Mouse (Mus musculus) testis, adult 2 months (tissue): ENCODE data around the gene Plcd3. TPM values are rescaled to one million over a fixed set of nuclear protein-coding genes. Genes with fewer than 3 reads are reported as not detected.
A peak's percentile ranks its signal among the peaks of the same experiment; 100 is the strongest.

Source experiments
- H3K27ac ChIP-seq: fragments of 200-500 bp; 2 replicates; pipeline ENCODE4 v1.5.1; 2012; ENCODE audit warnings: low read depth, low read length; ENCODE audit not compliant: control insufficient read depth, insufficient read depth
- H3K27me3 ChIP-seq: fragments of 200-500 bp; 2 replicates; pipeline ENCODE4 v1.6.1; 2012; ENCODE audit warnings: mild to moderate bottlenecking, low read length, moderate library complexity; ENCODE audit not compliant: control insufficient read depth, insufficient read depth
- H3K36me3 ChIP-seq: fragments of 200-500 bp; 2 replicates; pipeline ENCODE4 v1.6.1; 2012; ENCODE audit warnings: mild to moderate bottlenecking, low read length; ENCODE audit not compliant: control insufficient read depth, insufficient read depth
- H3K4me1 ChIP-seq: fragments of 200-500 bp; 2 replicates; pipeline ENCODE4 v1.6.1; 2012; ENCODE audit warnings: low read length; ENCODE audit not compliant: control insufficient read depth, insufficient read depth
- H3K4me3 ChIP-seq: fragments of 200-500 bp; 2 replicates; pipeline ENCODE4 v1.5.1; 2012; ENCODE audit warnings: low read depth, mild to moderate bottlenecking, low read length, moderate library complexity, mixed read lengths; ENCODE audit not compliant: control insufficient read depth
- CTCF ChIP-seq: fragments of 200-500 bp; IDR thresholded peaks from 2 replicates; pipeline ENCODE4 v1.5.1; 2012; ENCODE audit warnings: low read depth, mild to moderate bottlenecking, inconsistent platforms, low read length, moderate library complexity; ENCODE audit not compliant: control insufficient read depth, insufficient read depth, insufficient replicate concordance
- POLR2A ChIP-seq: fragments of 200-500 bp; IDR thresholded peaks from 2 replicates; pipeline ENCODE4 v1.6.1; 2012; ENCODE audit warnings: low read depth, mild to moderate bottlenecking, inconsistent platforms, low read length, moderate library complexity; ENCODE audit not compliant: control insufficient read depth
- polyA plus RNA-seq: library from polyadenylated mRNA; depleted of rRNA; stranded (reverse); fragments of >200 nt; gene quantifications from 2 replicates; pipeline ENCODE4 v1.2.3, GENCODE M21; 2012; rRNA removed

Gene Plcd3
- 4.9 and 5.5 TPM in 2 replicates for polyA plus RNA-seq

- H3K4me3 ChIP-seq = peak within 1 kb of the TSS; percentile 80
- H3K27ac ChIP-seq = peak within 1 kb of the TSS; percentile 71
- H3K4me1 ChIP-seq = peaks cover 23% of the 10 kb centered on the region
- H3K36me3 ChIP-seq = no peaks in the 10 kb centered on the region
- TF ChIP-seq POLR2A (peak; percentile 52; the same call in 1 of the 2 replicates), CTCF (no peak)
- H3K27me3 ChIP-seq = no peaks in the 10 kb centered on the region
These were observed at the start of gene Plcd3, which contains the start of gene Acbd4 for GRCm38 (mm10) chr11:103101481-103101865. Gene Plcd3, minus strand, starts transcription at chr11:103101658. Gene Acbd4, plus strand, starts transcription at chr11:103101682.

- no peak for TF ChIP-seq CTCF
- no peak for TF ChIP-seq POLR2A
- Histone ChIP-seq H3K27ac (no peak overlapping the region), H3K4me3 (no peak overlapping the region), H3K4me1 (peaks cover 4% of the 10 kb centered on the region), H3K27me3 (no peaks in the 10 kb centered on the region), H3K36me3 (no peaks in the 10 kb centered on the region)
These were observed 48.3 kb upstream of the Plcd3 start for GRCm38 (mm10) chr11:103149771-103150170.

- no peaks in the 10 kb centered on the region for H3K27me3 ChIP-seq
- no peak for TF ChIP-seq POLR2A
- TF ChIP-seq CTCF = no peak
- H3K36me3 ChIP-seq = no peaks in the 10 kb centered on the region
- peaks cover 7% of the 10 kb centered on the region for H3K4me1 ChIP-seq
- no peak overlapping the region for H3K4me3 ChIP-seq
- no peak overlapping the region for H3K27ac ChIP-seq
These were observed 46.3 kb upstream of the Plcd3 start for GRCm38 (mm10) chr11:103147766-103148165.

- no peak for TF ChIP-seq CTCF
- TF ChIP-seq POLR2A = no peak
- peaks cover 16% of the 10 kb centered on the region for H3K4me1 ChIP-seq
- no peaks in the 10 kb centered on the region for H3K36me3 ChIP-seq
- no peak overlapping the region for H3K27ac ChIP-seq
- H3K4me3 ChIP-seq = no peak overlapping the region
- no peaks in the 10 kb centered on the region for H3K27me3 ChIP-seq
These were observed 44.9 kb upstream of the Plcd3 start for GRCm38 (mm10) chr11:103146386-103146785.

- Histone ChIP-seq H3K36me3 (no peaks in the 10 kb centered on the region), H3K4me3 (no peak overlapping the region), H3K27ac (no peak overlapping the region), H3K4me1 (peaks cover 15% of the 10 kb centered on the region), H3K27me3 (no peaks in the 10 kb centered on the region)
- TF ChIP-seq POLR2A = no peak
- TF ChIP-seq CTCF = no peak
These were observed 43.1 kb upstream of the Plcd3 start for GRCm38 (mm10) chr11:103144309-103145285.

DNA sequence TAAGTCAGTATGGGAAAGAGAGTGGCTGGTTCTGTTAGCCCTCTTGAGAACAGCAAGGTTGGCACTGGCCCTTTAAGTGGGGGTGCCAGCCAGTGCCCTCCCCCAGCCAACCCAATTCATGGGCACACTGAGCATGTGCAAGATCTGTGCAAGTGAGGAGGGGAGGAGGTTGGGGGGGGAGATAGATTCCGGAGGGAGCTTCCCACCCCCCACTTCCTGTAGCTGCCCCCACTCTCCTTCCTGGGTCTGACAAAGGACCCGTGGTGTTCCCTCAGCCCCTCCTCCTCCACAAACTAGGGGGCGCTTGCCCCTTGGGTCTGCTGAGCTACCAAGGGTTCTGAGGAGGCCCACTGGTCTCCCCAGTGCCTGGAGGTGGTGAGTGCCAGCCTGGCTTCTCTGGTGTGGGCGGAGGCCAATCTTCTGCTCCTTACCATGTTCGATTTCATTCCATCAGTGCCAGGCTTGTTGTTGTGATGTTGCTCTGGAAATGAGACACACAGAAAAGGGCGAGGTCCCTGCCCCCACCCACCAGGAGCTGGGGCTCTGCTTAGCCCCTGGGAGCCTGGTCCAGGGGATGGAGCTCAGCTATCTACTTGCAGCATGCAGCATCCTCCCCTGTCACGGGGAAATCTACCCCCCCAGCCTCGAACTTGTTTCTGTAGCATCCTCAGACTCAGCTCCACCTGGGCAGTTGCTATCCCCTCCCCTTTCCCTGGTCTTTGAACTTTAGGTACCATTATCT is 41.2 kb upstream of the Plcd3 start:
- Histone ChIP-seq H3K27ac (peak overlapping the region; percentile 54), H3K27me3 (no peaks in the 10 kb centered on the region), H3K4me1 (peaks cover 15% of the 10 kb centered on the region), H3K36me3 (no peaks in the 10 kb centered on the region), H3K4me3 (no peak overlapping the region)
- TF ChIP-seq CTCF (no peak), POLR2A (no peak)

GRCm38 (mm10) chr11:103141944-103142255 is 40.4 kb upstream of the Plcd3 start:
- H3K4me3 ChIP-seq = no peak overlapping the region
- no peaks in the 10 kb centered on the region for H3K27me3 ChIP-seq
- peak overlapping the region; percentile 54 for H3K27ac ChIP-seq
- no peak for TF ChIP-seq CTCF
- no peak for TF ChIP-seq POLR2A
- peaks cover 15% of the 10 kb centered on the region for H3K4me1 ChIP-seq
- no peaks in the 10 kb centered on the region for H3K36me3 ChIP-seq
